Mouse (Mus musculus) bone marrow macrophage, adult 2 months (primary cell): ENCODE measurements around the gene Kcnip1.

Experiments used
- CTCF ChIP-seq: IDR thresholded peaks from 2 replicates; pipeline ENCODE4 v1.5.1; 2012; ENCODE audit warnings: low read depth, mild to moderate bottlenecking, low read length, moderate library complexity
- POLR2A ChIP-seq: IDR thresholded peaks from 2 replicates; pipeline ENCODE4 v1.6.1; 2012; ENCODE audit warnings: mild to moderate bottlenecking, low read depth, low read length, borderline replicate concordance

DNA sequence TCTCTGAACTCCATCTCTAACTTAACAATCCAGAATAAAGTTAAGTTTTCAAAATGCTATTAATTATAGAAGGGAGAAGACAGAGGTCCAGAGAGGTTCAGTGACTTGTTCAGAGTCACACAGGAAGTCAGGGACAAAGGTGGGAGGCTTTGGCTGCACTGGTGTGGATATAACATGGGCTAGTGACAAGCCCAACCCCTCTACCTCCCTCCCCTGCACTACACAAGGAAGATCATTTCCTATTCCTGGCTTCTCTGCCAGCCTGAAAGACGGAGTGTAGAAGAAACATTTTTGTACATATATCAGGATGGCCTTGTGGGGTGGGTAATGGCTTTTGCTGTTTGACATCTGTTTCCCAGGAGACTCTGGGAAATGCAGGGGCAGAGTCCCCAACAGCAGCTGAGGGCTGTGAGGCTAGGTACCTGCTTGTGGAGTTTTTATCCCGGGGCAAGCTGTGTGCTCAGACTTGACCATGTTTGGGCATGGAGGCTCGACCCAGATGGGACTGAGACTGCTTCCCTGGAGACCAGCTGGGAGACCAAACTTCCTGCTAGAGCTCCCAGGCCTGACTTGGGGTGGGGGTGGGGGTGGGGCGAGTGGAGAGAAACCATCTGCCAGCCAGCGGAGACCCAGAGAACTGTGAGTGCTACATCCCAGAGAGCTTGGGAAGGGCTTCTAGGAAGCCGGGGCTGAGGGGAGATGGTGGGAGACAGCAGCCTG is 30.1 kb downstream of the Kcnip1 start, which contains the start of gene Kcnmb1:
- TF ChIP-seq POLR2A (no peak), CTCF (no peak)
